Mouse (Mus musculus): ENCODE data around the gene Prox2. TPM values are rescaled to one million over a fixed set of nuclear protein-coding genes. Genes with fewer than 3 reads are reported as not detected.
A peak's percentile ranks its signal among the peaks of the same experiment; 100 is the strongest.

Gene Prox2
- polyA plus RNA-seq, 1 experiment from 2014 or later, result 3.8 TPM

DNA sequence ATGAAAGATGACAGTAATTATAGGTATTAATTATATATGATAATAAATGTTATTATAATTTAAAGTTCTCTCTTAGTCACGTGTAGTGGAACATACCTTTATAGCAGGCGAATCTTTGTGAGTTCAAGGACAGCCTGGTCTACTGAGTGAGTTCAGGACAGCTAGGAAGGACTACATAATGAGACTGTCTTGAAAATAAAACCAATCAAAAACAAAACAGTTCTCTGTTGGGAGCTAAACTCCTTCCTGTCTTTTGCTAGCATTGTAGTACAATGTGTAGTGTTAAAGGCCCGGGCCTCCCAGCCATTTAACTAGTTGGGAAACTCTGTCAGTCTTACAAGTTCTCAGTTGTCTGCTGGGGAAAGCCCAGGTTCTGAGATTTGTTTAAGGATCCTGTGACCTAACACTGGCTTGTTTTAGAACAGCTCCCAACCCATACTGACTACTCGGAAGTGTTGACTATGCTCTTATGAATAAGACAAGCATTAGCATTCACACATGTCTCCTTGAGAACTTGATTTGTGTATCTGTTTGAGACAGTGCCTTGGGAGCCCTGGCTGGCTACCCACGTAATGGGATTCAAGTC lies 8.9 kb downstream of the Prox2 start:
- Histone ChIP-seq H3K9me3 (no peaks in the 10 kb centered on the region), H3K27me3 (ENCODE audit: insufficient read depth, poor library complexity, severe bottlenecking) (no peaks in the 10 kb centered on the region), H3K4me3 (no peak overlapping the region), H3K4me1 (replicated peaks) (peaks cover 14% of the 10 kb centered on the region), H3K36me3 (no peaks in the 10 kb centered on the region), H3K27ac (no peak overlapping the region)
- DNase-seq (ENCODE audit: low spot score), result no peak
- WGBS, result 84% methylated on average over 5 of the region's 5 CpGs

DNA sequence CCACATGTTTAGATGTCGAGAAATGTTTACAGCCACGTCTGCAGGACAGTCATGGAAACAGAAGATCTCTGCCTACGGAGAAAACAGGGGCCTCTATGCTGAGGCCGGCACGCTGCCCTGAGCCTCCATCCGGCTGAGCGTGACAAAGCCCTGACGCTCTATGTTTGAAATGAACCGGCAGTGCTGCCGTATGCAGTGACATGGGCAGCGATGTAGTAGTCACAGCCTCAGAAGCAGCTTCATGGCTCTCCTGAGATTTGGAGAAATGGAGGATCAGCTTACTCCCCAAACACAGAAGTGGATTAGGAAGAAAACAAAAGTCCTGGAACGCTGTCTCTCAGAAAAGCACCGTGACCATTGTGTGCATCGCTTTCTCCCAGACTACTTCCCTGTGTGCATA lies 9.6 kb downstream of the Prox2 start:
- no peaks in the 10 kb centered on the region for H3K9me3 ChIP-seq
- peaks cover 9% of the 10 kb centered on the region; the same call in 1 of the 2 replicates for H3K4me1 ChIP-seq (replicated peaks)
- no peaks in the 10 kb centered on the region for H3K36me3 ChIP-seq
- DNase-seq (ENCODE audit: low spot score), result no peak
- H3K27me3 ChIP-seq (ENCODE audit: insufficient read depth, poor library complexity, severe bottlenecking), result no peaks in the 10 kb centered on the region
- 59% methylated on average over 14 of the region's 14 CpGs for WGBS
- H3K27ac ChIP-seq, result no peak overlapping the region
- H3K4me3 ChIP-seq, result no peak overlapping the region

DNA sequence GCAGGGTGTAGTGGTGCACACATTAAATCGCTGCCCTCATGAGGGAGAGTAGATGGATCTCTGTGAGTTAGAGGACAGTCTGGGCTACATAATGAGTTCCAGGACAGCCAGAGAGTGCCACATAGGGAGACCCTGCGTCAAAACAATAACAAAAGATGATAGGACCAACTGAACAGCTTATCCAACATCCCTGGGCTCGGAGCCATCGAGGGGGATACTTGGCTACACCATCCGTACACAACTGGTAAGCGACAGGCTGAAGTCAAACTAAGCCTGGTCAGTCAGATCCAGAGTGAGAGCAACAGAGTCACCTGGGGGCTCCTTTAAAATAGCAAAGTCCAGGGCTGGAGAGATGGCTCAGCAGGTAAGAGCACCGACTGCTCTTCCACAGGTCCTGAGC lies 14.7 kb downstream of the Prox2 start:
- Histone ChIP-seq H3K27me3 (ENCODE audit: insufficient read depth, poor library complexity, severe bottlenecking) (no peaks in the 10 kb centered on the region), H3K9me3 (no peaks in the 10 kb centered on the region), H3K4me3 (no peak overlapping the region), H3K27ac (no peak overlapping the region), H3K4me1 (replicated peaks) (peaks cover 16% of the 10 kb centered on the region), H3K36me3 (peaks cover 7% of the 10 kb centered on the region; the same call in 1 of the 2 replicates)
- DNase-seq (ENCODE audit: low spot score), result no peak
- 82% methylated on average over 7 of the region's 7 CpGs for WGBS

DNA sequence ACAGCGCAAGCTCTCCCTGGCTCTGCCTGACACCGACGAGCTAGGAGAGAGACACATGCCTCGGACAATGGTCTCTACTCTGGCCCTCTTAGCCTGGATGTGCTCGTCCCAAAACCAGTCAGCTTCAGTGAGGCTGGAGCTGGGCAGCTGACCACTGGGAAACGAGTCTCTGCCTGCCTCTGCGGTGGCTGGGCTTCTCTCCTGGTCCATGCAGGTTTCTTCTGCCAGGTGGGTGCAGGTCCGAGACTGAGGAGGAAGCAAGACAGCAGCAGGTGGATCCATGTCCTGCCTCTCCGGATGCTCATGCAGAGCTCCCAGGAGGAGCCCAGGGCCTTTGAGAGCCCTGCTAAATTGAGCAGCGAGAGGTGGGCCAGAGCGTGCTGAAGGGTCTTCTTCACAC lies 15.4 kb downstream of the Prox2 start:
- Histone ChIP-seq H3K4me1 (replicated peaks) (peaks cover 16% of the 10 kb centered on the region), H3K27me3 (ENCODE audit: insufficient read depth, poor library complexity, severe bottlenecking) (no peaks in the 10 kb centered on the region), H3K9me3 (no peaks in the 10 kb centered on the region), H3K36me3 (peaks cover 7% of the 10 kb centered on the region; the same call in 1 of the 2 replicates), H3K27ac (peak overlapping the region; percentile 35), H3K4me3 (no peak overlapping the region)
- 88% methylated on average over 11 of the region's 11 CpGs for WGBS
- no peak for DNase-seq (ENCODE audit: low spot score)

DNA sequence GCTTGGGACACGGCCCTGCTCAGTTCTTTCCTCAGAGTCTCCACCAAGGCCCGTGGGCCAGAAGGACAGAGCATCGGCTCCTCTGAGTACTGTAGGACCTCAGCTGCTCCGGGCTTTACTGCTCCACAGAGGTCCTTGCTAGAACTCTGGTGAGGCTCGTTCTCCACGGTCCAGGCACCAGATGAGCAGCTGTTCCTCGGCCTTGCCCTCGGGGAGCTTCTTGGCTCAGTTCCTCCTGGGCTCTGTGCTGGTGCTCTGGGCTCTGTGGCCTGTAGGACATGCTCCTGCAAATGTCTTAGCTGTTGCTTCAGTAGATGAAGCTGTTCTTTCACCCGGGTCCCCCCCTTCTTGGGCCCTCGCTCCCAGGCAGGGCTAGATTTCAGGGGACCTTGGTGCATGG lies 15.9 kb downstream of the Prox2 start:
- no peak for DNase-seq (ENCODE audit: low spot score)
- Histone ChIP-seq H3K36me3 (peaks cover 9% of the 10 kb centered on the region), H3K9me3 (no peaks in the 10 kb centered on the region), H3K27me3 (ENCODE audit: insufficient read depth, poor library complexity, severe bottlenecking) (no peaks in the 10 kb centered on the region), H3K4me1 (replicated peaks) (peaks cover 16% of the 10 kb centered on the region), H3K27ac (peak overlapping the region; percentile 35; the same call in 1 of the 2 replicates), H3K4me3 (no peak overlapping the region)
- 85% methylated on average over 10 of the region's 10 CpGs for WGBS

DNA sequence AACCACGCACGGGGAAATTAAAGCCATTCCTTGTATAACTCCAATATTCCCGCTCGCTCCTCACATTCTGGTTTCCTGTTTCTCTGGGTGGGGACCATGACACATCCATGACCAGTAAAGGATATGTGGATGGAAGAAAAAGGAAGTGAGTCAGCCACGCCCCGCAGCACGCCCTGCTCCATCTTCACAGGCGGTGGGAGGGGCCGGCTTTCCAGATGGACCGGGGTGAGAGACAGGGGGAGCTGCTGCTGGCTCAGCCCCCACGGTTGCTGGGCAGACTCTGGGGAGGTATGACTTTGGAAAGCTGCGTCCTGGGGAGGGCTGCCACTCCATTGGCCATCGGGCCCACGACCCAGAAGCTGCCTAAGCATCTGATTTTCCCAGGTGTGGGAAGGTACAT lies 16.5 kb downstream of the Prox2 start:
- Histone ChIP-seq H3K36me3 (peaks cover 16% of the 10 kb centered on the region), H3K27ac (0 out of 2 replicates have a peak overlapping the region, but pooled peaks have one; percentile 35), H3K27me3 (ENCODE audit: insufficient read depth, poor library complexity, severe bottlenecking) (no peaks in the 10 kb centered on the region), H3K4me3 (no peak overlapping the region), H3K4me1 (replicated peaks) (peaks cover 16% of the 10 kb centered on the region), H3K9me3 (0 out of 2 replicates have a peak, but pooled peaks cover 1% of the 10 kb centered on the region)
- 41% methylated on average over 14 of the region's 14 CpGs for WGBS
- peak; percentile 34 for DNase-seq (ENCODE audit: low spot score)

DNA sequence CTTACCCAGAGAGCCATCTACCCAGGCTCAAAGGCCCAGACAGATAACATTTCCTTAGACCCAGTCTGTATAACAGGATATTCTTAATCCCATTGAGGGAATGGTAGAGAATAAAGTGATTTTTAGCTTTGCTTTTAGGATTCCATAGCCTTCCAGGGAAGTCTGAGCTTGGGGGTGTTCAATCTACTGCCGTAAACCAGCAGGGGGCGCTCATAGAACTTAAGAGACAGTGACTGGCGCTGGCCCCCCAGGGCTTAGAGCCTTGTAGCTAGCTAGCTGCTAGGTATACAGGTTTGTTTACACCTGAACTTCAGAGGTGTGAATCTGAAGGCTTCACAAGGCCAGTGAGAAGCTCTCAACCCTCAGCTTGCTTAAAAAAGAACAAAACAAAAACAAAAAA lies 18.3 kb downstream of the Prox2 start:
- Histone ChIP-seq H3K27me3 (ENCODE audit: insufficient read depth, poor library complexity, severe bottlenecking) (no peaks in the 10 kb centered on the region), H3K4me1 (replicated peaks) (peaks cover 16% of the 10 kb centered on the region), H3K27ac (no peak overlapping the region), H3K9me3 (0 out of 2 replicates have a peak, but pooled peaks cover 5% of the 10 kb centered on the region), H3K36me3 (peaks cover 34% of the 10 kb centered on the region), H3K4me3 (no peak overlapping the region)
- peak; percentile 46 for DNase-seq (ENCODE audit: low spot score)
- WGBS, result 6% methylated on average over 3 of the region's 3 CpGs

DNA sequence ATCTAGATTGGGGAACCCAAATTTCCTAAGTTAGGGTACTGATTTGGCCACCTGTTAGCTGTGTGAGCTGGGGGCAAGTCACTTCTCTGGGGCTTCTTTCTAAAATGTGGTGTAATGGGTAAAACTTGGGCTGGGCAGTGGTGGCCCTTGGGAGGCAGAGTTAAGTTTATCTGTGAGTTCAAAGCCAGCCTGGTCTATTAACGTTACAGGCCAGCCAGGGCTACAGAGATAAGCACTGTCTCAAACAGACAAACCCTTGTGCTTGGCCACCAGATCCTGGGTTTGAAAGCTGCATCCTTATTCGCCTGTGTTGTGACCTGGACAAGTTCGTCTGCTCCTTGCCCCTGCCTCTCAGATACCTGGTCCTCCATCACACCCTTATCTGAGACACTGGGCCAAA lies 19.4 kb downstream of the Prox2 start:
- H3K27ac ChIP-seq, result no peak overlapping the region
- H3K9me3 ChIP-seq, result 0 out of 2 replicates have a peak, but pooled peaks cover 5% of the 10 kb centered on the region
- H3K27me3 ChIP-seq (ENCODE audit: insufficient read depth, poor library complexity, severe bottlenecking), result no peaks in the 10 kb centered on the region
- H3K36me3 ChIP-seq, result peaks cover 44% of the 10 kb centered on the region
- H3K4me3 ChIP-seq, result no peak overlapping the region
- H3K4me1 ChIP-seq (replicated peaks), result peaks cover 16% of the 10 kb centered on the region
- DNase-seq (ENCODE audit: low spot score), result no peak
- 79% methylated on average over 3 of the region's 3 CpGs for WGBS

DNA sequence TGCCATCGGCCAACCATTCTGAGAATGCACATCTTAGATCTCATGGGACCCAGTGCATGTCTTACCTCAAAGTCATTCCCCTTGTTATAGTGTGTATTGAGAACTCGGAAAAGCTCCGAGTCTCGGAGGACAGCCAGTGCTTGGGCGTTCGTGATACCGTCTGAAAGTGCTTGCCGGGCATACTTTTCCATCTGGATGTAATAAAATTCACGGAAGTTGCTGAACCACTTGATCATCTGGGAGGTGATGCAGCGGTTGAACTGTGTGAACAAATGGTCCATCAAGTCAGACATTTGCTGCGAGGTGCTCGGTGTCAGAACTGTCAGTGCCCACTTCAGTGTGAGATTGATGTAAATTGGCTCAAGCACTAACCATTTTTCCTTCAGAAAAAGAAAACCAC lies 22.7 kb downstream of the Prox2 start:
- no peaks in the 10 kb centered on the region for H3K27me3 ChIP-seq (ENCODE audit: insufficient read depth, poor library complexity, severe bottlenecking)
- WGBS, result 92% methylated on average over 12 of the region's 12 CpGs
- no peak for DNase-seq (ENCODE audit: low spot score)
- H3K4me1 ChIP-seq (replicated peaks), result no peaks in the 10 kb centered on the region
- H3K4me3 ChIP-seq, result no peak overlapping the region
- H3K9me3 ChIP-seq, result 0 out of 2 replicates have a peak, but pooled peaks cover 5% of the 10 kb centered on the region
- H3K27ac ChIP-seq, result no peak overlapping the region
- peaks cover 40% of the 10 kb centered on the region for H3K36me3 ChIP-seq

DNA sequence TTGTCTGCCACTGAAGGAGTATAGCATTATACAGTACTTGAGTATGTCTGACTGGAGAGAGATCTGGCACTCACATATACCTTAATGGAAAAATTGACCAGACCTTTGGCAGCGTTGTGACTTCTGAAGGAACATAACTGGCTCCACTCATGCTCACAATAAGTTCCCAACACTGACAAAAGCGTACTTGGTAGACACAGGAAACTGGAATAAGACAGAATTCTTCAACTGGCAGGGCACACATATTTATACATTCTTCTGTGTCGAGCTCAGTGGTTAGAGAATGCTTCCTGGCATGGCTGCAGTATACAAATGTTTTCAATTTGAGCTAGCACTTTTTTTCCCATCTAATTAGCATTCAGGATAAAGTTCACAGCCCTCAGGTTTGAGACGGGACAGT lies 25.6 kb downstream of the Prox2 start:
- Histone ChIP-seq H3K4me3 (no peak overlapping the region), H3K4me1 (replicated peaks) (no peaks in the 10 kb centered on the region), H3K27me3 (ENCODE audit: insufficient read depth, poor library complexity, severe bottlenecking) (no peaks in the 10 kb centered on the region), H3K27ac (no peak overlapping the region), H3K36me3 (peaks cover 40% of the 10 kb centered on the region), H3K9me3 (0 out of 2 replicates have a peak, but pooled peaks cover 5% of the 10 kb centered on the region)
- 89% methylated on average over 4 of the region's 4 CpGs for WGBS
- DNase-seq (ENCODE audit: low spot score), result no peak

DNA sequence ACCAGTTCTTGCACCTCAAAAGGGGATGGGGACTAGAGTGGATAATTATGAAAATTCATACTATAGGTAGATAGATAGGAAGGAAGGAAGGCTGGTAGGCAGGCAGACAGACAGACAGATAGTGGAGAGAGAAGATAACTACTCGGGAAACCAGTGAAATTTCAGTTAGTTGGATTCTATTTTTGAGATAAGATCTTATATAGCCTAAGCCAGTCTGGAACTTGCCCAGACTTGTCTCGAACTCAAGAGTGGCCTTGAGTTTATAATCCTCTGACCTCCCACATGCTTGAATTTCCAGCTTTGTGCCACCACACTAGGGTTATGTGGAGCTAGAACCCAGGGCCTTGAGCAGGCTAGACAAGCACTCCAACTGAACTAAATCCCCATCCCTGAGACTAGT lies 26.3 kb downstream of the Prox2 start:
- Histone ChIP-seq H3K4me3 (no peak overlapping the region), H3K36me3 (peaks cover 35% of the 10 kb centered on the region), H3K4me1 (replicated peaks) (no peaks in the 10 kb centered on the region), H3K27ac (no peak overlapping the region), H3K9me3 (0 out of 2 replicates have a peak, but pooled peaks cover 5% of the 10 kb centered on the region), H3K27me3 (ENCODE audit: insufficient read depth, poor library complexity, severe bottlenecking) (no peaks in the 10 kb centered on the region)
- DNase-seq (ENCODE audit: low spot score), result no peak
- 88% methylated on average over 2 of the region's 2 CpGs for WGBS

DNA sequence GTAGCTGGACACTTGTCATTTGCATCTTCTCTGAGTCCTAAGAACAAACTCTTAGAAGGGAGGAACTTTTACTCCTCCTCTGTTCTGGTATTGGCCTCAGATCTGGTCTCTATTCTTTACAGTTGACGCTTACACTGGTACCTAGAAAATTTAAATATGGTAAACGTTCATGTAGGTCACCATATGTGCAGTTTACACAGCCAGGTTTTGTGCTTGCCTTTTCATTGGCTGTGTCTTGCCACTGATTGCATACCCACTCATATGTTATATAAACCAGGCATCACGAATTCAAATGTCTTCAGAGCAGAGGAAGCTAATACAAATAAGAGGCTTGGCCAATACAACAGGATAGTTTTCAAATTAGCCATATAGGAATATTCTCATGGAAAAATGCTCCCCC lies 33.5 kb downstream of the Prox2 start:
- no peak for DNase-seq (ENCODE audit: low spot score)
- no peak overlapping the region for H3K27ac ChIP-seq
- 93% methylated on average over 3 of the region's 3 CpGs for WGBS
- no peaks in the 10 kb centered on the region for H3K9me3 ChIP-seq
- H3K36me3 ChIP-seq, result peaks cover 54% of the 10 kb centered on the region
- no peaks in the 10 kb centered on the region for H3K27me3 ChIP-seq (ENCODE audit: insufficient read depth, poor library complexity, severe bottlenecking)
- H3K4me1 ChIP-seq (replicated peaks), result no peaks in the 10 kb centered on the region
- H3K4me3 ChIP-seq, result no peak overlapping the region

DNA sequence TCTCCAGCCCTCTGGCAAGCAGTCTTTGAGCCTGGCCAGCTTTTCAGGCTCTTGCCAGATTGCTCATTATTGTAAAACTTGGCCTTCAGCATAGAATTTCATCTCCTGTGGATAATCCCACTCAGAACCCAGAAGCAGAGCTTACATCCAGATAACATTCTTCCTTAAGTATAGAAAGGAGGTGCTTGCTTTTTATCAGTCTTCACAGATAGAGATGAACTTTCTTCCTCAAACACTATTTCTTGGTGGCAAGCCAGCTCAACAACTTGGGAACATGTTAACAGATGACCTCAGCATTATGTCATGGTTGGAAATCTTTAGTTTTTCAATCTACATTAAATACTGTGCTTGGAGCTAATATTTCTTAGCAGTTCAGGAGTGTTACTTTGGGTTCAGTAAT lies 39.5 kb downstream of the Prox2 start:
- no peak for DNase-seq (ENCODE audit: low spot score)
- Histone ChIP-seq H3K36me3 (peaks cover 82% of the 10 kb centered on the region), H3K27me3 (ENCODE audit: insufficient read depth, poor library complexity, severe bottlenecking) (no peaks in the 10 kb centered on the region), H3K4me1 (replicated peaks) (no peaks in the 10 kb centered on the region), H3K4me3 (no peak overlapping the region), H3K9me3 (no peaks in the 10 kb centered on the region), H3K27ac (no peak overlapping the region)

DNA sequence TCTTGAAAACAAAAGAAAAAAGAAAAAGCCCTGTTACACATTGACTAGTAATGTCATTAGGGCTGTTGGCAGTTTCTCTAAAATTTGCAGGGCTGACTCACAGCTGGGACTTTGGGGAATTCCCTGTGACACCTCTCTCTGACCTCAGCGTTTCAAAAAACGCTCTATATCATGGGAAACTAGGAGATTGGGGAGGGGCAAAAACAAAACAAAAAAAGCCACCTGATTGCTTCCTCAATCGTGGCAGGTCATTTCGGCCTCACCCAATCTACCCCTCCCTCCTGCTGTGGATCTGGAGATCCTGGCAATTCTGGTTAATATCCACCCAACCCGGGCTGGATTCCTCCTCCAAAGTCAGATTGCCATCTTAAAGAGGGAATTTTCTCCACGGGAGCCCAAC lies 59.3 kb downstream of the Prox2 start:
- Histone ChIP-seq H3K4me1 (replicated peaks) (no peaks in the 10 kb centered on the region; the same call in 1 of the 2 replicates), H3K27me3 (ENCODE audit: insufficient read depth, poor library complexity, severe bottlenecking) (no peaks in the 10 kb centered on the region), H3K4me3 (no peak overlapping the region), H3K9me3 (no peaks in the 10 kb centered on the region), H3K27ac (no peak overlapping the region), H3K36me3 (peaks cover 92% of the 10 kb centered on the region)
- DNase-seq (ENCODE audit: low spot score), result no peak
- 70% methylated on average over 6 of the region's 6 CpGs for WGBS
